Mouse (Mus musculus): Measurements from ENCODE around the gene Ptprcap. TPM values are rescaled to one million over a fixed set of nuclear protein-coding genes. Genes with fewer than 3 reads are reported as not detected.

The Ptprcap gene
- polyA plus RNA-seq, 2 experiments: 7.0 to 7.8 TPM

- Histone ChIP-seq H3K9ac (ENCODE audit: low read depth, low read length, severe bottlenecking) (peak overlapping the region; percentile 82), H3K9me3 (ENCODE audit: control insufficient read depth, low read length) (no peaks in the 10 kb centered on the region), H3K36me3 (ENCODE audit: control insufficient read depth, insufficient read depth, low read length) (peaks cover 28% of the 10 kb centered on the region), H3K27ac (replicated peaks; ENCODE audit: low read depth, low read length) (no peak overlapping the region), H3K4me1 (ENCODE audit: control insufficient read depth, insufficient read depth, low read length) (peaks cover 12% of the 10 kb centered on the region), H3K4me2 (replicated peaks; ENCODE audit: low read depth, low read length, severe bottlenecking) (peak overlapping the region; percentile 89), H3K27me3 (ENCODE audit: control insufficient read depth, insufficient read depth, low read length) (no peaks in the 10 kb centered on the region), H3K4me3 (replicated peaks; ENCODE audit: low read length) (peak overlapping the region; percentile 89)
- ATAC-seq (ENCODE audit: low FRiP score, low read depth) (peak; percentile 19; the same call in 1 of the 2 replicates), DNase-seq (ENCODE audit: low spot score) (no peak)
- TF ChIP-seq POLR2A (IDR thresholded peaks at IDR 0.05; ENCODE audit: borderline replicate concordance, extremely low read depth, insufficient read depth, insufficient read length): no peak
- WGBS: 7% methylated on average over 6 of the region's 8 CpGs
Measured at GRCm38 (mm10) chr19:4148819-4149218, 4.6 kb upstream of the Ptprcap start.

GRCm38 (mm10) chr19:4149283-4149682, 4.1 kb upstream of the Ptprcap start:
- no peak overlapping the region for H3K27ac ChIP-seq (replicated peaks; ENCODE audit: low read depth, low read length)
- no peak for TF ChIP-seq POLR2A (IDR thresholded peaks at IDR 0.05; ENCODE audit: borderline replicate concordance, extremely low read depth, insufficient read depth, insufficient read length)
- no peaks in the 10 kb centered on the region for H3K27me3 ChIP-seq (ENCODE audit: control insufficient read depth, insufficient read depth, low read length)
- WGBS: 86% methylated on average over 11 of the region's 11 CpGs
- H3K4me2 ChIP-seq (replicated peaks; ENCODE audit: low read depth, low read length, severe bottlenecking): peak overlapping the region; percentile 89
- peaks cover 28% of the 10 kb centered on the region for H3K36me3 ChIP-seq (ENCODE audit: control insufficient read depth, insufficient read depth, low read length)
- H3K4me1 ChIP-seq (ENCODE audit: control insufficient read depth, insufficient read depth, low read length): peaks cover 12% of the 10 kb centered on the region
- no peaks in the 10 kb centered on the region for H3K9me3 ChIP-seq (ENCODE audit: control insufficient read depth, low read length)
- ATAC-seq (ENCODE audit: low FRiP score, low read depth) (no peak), DNase-seq (ENCODE audit: low spot score) (no peak)
- peak overlapping the region; percentile 89 for H3K4me3 ChIP-seq (replicated peaks; ENCODE audit: low read length)
- H3K9ac ChIP-seq (ENCODE audit: low read depth, low read length, severe bottlenecking): peak overlapping the region; percentile 82

- ATAC-seq (ENCODE audit: low FRiP score, low read depth): no peak
- peaks cover 12% of the 10 kb centered on the region for H3K4me1 ChIP-seq (ENCODE audit: control insufficient read depth, insufficient read depth, low read length)
- no peaks in the 10 kb centered on the region for H3K27me3 ChIP-seq (ENCODE audit: control insufficient read depth, insufficient read depth, low read length)
- peak overlapping the region; percentile 89 for H3K4me2 ChIP-seq (replicated peaks; ENCODE audit: low read depth, low read length, severe bottlenecking)
- 0 out of 2 replicates have a peak overlapping the region, but pooled peaks have one; percentile 89 for H3K4me3 ChIP-seq (replicated peaks; ENCODE audit: low read length)
- peaks cover 28% of the 10 kb centered on the region for H3K36me3 ChIP-seq (ENCODE audit: control insufficient read depth, insufficient read depth, low read length)
- WGBS: 93% methylated on average over 17 of the region's 17 CpGs
- H3K9me3 ChIP-seq (ENCODE audit: control insufficient read depth, low read length): no peaks in the 10 kb centered on the region
- DNase-seq (ENCODE audit: low spot score): no peak
- H3K9ac ChIP-seq (ENCODE audit: low read depth, low read length, severe bottlenecking): no peak overlapping the region
- H3K27ac ChIP-seq (replicated peaks; ENCODE audit: low read depth, low read length): no peak overlapping the region
- TF ChIP-seq POLR2A (IDR thresholded peaks at IDR 0.05; ENCODE audit: borderline replicate concordance, extremely low read depth, insufficient read depth, insufficient read length): no peak
Measured at GRCm38 (mm10) chr19:4149764-4150461, 3.5 kb upstream of the Ptprcap start.

- 89% methylated on average over 22 of the region's 22 CpGs for WGBS
- Histone ChIP-seq H3K4me2 (replicated peaks; ENCODE audit: low read depth, low read length, severe bottlenecking) (no peak overlapping the region), H3K4me1 (ENCODE audit: control insufficient read depth, insufficient read depth, low read length) (peaks cover 12% of the 10 kb centered on the region), H3K36me3 (ENCODE audit: control insufficient read depth, insufficient read depth, low read length) (peaks cover 33% of the 10 kb centered on the region), H3K27ac (replicated peaks; ENCODE audit: low read depth, low read length) (no peak overlapping the region), H3K9ac (ENCODE audit: low read depth, low read length, severe bottlenecking) (no peak overlapping the region), H3K27me3 (ENCODE audit: control insufficient read depth, insufficient read depth, low read length) (no peaks in the 10 kb centered on the region), H3K9me3 (ENCODE audit: control insufficient read depth, low read length) (no peaks in the 10 kb centered on the region), H3K4me3 (replicated peaks; ENCODE audit: low read length) (no peak overlapping the region)
- no peak for ATAC-seq (ENCODE audit: low FRiP score, low read depth)
- DNase-seq (ENCODE audit: low spot score): no peak
- no peak for TF ChIP-seq POLR2A (IDR thresholded peaks at IDR 0.05; ENCODE audit: borderline replicate concordance, extremely low read depth, insufficient read depth, insufficient read length)
Measured at GRCm38 (mm10) chr19:4150567-4151487, 2.6 kb upstream of the Ptprcap start.

GRCm38 (mm10) chr19:4151488-4151860, 1.9 kb upstream of the Ptprcap start:
- Histone ChIP-seq H3K4me3 (replicated peaks; ENCODE audit: low read length) (no peak overlapping the region), H3K4me2 (replicated peaks; ENCODE audit: low read depth, low read length, severe bottlenecking) (no peak overlapping the region), H3K27me3 (ENCODE audit: control insufficient read depth, insufficient read depth, low read length) (no peaks in the 10 kb centered on the region), H3K27ac (replicated peaks; ENCODE audit: low read depth, low read length) (no peak overlapping the region), H3K36me3 (ENCODE audit: control insufficient read depth, insufficient read depth, low read length) (peaks cover 40% of the 10 kb centered on the region), H3K9ac (ENCODE audit: low read depth, low read length, severe bottlenecking) (no peak overlapping the region), H3K4me1 (ENCODE audit: control insufficient read depth, insufficient read depth, low read length) (peaks cover 12% of the 10 kb centered on the region), H3K9me3 (ENCODE audit: control insufficient read depth, low read length) (no peaks in the 10 kb centered on the region)
- ATAC-seq (ENCODE audit: low FRiP score, low read depth): no peak
- TF ChIP-seq POLR2A (IDR thresholded peaks at IDR 0.05; ENCODE audit: borderline replicate concordance, extremely low read depth, insufficient read depth, insufficient read length): no peak
- no peak for DNase-seq (ENCODE audit: low spot score)
- WGBS: 80% methylated on average over 4 of the region's 5 CpGs

Data from limb, embryonic 14.5 days (tissue).